Mouse (Mus musculus) urinary bladder, postnatal 25 days (tissue): ENCODE results near the gene Nmi.
A peak's percentile ranks its signal among the peaks of the same experiment; 100 is the strongest.

Experiments used
- DNase-seq: peaks from one replicate; pipeline ENCODE4 v3.0.0; 2022; ENCODE audit warnings: low spot score

Nmi gene

DNA sequence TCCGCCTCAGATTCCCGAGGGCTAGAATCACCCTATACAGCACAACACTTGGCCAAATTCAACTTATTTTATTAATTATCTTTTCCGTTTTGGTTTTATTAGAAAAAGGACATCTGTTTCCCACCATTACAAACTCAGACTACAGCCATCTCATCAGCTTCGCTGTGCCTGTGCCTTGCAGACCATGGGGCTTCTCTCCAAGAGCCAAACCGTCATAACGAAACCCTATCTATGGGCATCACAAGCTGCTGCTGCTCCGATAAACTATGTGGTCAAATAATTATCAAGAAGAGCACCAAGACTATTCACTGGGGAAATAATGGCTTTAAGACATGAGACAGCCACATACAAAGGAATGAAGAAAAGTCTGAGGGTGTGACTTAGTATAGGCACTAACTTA is 31.5 kb downstream of the Nmi start:
- no peak for DNase-seq

GRCm38 (mm10) chr2:51938750-51939149 is 34.5 kb downstream of the Nmi start:
- DNase-seq = no peak

GRCm38 (mm10) chr2:51937004-51937403 is 36.3 kb downstream of the Nmi start:
- DNase-seq = no peak

DNA sequence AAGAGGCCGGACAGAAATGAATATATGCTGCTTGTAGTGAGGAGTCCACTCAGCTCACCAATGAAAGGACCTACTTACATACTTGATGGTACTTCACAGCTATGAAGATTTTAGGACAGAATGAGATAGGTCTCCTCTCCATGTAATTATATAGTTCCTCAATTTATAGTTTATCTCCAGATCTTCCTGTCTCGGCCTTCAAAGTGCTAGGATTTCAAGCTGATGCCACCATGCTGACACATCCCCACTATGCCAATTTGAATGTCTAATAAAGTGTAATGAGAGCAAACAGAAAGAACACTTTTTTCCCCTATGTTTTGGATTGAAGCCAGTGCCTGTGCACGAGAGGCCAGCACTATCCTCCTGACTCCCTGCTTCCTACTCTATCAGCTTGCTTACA is 36.7 kb downstream of the Nmi start:
- DNase-seq = no peak

GRCm38 (mm10) chr2:51935921-51936320 is 37.4 kb downstream of the Nmi start:
- no peak for DNase-seq

DNA sequence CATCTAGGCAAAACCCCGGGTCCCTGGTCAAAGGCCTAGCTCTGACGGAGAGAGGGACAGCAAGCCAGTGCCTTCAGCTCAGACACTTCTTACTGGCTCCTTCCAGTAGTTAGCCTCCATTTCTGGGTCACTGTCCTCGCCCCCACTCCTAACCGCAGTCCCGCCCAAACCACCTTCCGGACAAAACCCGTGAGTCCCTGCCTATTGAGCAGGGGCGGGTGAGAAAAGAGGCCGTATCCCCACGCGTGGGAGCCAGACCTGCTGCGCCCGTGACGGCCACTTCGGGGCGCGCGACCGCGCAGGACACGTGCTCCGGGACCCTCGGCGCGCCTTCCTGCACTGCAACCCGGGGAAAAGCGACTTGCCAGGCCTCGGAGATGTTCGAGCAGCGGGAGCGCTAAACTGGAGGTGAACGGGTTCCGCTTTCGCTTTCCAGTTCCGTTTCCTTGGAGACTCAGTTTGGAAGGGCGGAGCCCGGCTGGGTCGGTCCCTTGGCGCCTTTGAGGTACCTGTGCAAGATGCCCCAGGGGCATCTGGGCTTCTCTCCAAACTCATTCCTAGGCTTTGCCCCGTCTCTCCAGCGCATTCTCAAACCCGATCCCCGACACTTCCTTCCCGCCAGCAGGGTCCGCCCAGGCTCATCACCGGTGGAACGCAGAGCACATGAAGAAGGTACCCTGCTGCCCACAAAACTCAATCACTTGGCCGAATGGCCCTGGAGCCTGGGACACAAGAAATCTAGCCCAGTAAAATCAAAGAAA is 38.5 kb downstream of the Nmi start, which contains the start of gene Rbm43:
Rbm43 (minus strand) TSS at position 590 of the 761 bp plus-strand sequence.
- DNase-seq = peak; percentile 58

DNA sequence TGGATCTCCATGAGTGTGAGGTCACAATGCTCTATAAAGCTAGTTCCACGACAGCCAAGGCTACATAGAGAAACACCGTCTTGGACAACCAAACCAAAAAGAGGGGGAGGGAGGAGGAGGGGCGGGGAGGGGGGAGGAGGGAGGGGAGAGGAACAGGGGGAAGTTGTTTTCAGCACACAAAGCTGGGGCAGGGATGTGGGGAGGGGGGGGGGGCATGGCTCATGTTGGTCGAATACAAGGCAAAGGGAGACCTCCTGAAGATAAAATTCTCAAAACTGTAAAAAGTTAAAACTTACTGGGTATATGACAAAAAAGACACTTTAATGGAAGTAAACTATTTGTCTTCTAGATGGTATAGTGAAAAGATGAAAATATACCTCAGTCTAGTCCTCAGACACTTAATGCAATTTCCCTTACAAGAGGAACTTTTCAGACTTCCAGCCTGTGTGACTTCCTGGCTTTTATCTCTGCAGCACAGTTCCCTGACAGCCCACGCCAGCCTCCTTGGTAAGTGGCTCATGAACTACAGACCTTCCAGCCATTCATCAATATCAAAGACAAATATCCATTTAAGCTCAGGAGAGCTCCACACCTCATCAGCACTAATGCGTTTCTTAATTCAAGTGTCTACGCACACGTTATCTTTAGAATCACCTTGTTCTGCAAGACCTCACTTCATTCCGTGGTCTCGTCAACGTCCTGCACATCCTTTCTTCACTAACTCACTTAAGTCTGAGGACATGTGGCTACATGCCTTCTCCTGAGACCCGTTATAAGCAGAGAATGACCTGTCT is 39.8 kb downstream of the Nmi start:
- DNase-seq = no peak

DNA sequence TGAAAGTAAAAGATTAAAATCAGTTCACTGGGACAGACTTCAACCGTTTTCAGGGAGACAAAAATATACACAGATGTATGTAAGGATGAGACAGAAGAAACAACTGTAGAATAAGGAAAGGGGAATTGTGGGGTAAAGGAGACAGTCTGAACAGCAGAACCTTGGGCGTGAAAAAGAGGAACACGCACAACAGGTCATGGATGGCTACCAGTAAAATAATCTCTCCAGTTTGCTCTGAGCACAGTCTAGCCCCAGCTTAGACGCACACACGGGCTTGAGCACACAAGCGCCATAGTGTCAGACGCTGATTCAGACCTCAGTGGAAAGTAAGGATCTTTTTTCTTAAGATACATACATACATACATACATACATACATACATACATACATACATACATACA is 42.1 kb downstream of the Nmi start:
- DNase-seq = no peak

GRCm38 (mm10) chr2:51914944-51915680 is 58.2 kb downstream of the Nmi start:
- peak; percentile 63 for DNase-seq

GRCm38 (mm10) chr2:51914532-51914931 is 58.8 kb downstream of the Nmi start:
- DNase-seq = no peak

- no peak for DNase-seq
These were observed 60.6 kb downstream of the Nmi start for GRCm38 (mm10) chr2:51912740-51913139.

DNA sequence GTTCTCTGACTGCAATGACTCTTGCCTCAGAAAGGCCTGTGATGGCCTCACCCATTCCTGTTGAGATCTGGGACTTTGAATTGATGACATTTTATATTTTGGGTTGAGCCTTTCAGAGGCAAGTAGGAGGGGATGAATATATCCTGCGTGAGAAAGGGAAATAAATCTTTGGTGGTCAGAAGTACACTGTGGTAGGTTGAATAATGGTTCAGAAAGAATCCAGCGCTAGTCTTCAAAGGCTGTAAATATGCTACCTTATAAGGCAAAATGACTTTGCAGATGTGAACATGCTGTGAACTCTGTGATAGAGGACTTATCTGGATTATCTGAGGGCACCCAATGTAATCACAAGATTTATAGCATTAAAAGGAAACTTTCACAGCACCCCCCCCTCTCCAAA is 61.4 kb downstream of the Nmi start:
- no peak for DNase-seq

DNA sequence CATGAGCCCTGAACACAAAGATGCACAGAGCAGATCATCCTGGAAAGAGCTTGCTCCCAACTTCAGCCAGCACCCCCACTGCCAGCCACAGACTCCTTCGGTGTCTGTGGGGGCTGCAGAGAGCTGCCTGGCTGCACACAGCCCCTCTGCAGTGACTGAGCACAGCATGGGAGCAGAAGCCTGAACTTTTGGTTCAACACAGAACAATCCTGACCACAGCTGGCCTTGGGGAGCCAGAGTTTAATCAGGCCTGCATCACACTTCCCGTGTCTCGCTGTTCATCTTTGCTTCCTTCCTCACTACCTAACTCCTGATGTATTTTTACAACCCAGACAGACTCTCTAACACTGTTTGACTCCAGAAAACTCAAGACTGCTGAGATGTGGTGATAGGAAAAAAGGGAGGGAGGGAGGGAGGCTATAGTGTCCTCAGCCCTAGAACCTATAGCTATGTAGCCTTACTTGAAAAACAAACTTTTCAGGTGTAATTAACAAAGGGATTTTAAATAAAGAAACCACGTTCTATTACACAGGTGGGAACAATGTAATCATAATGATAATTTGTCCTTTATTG is 65.7 kb downstream of the Nmi start:
- DNase-seq = no peak

- DNase-seq = no peak
These were observed 67.7 kb downstream of the Nmi start for GRCm38 (mm10) chr2:51905637-51906036.
